Mouse (Mus musculus) brain, embryonic 14.5 days (tissue): Measurements from ENCODE around the gene Gm45618.
"Not testable (repeated sequence)": the region's sequence is repeated elsewhere in the genome, so short reads cannot be mapped to it uniquely, and the experiment has no call there.

Source experiments
- CTCF ChIP-seq: fragments of 200-500 bp; IDR thresholded peaks from 2 replicates; pipeline ENCODE4 v1.5.1; 2012; ENCODE audit warnings: inconsistent platforms, mild to moderate bottlenecking, moderate library complexity, borderline replicate concordance; ENCODE audit not compliant: insufficient read depth, insufficient read length; ENCODE audit errors: extremely low read depth
- POLR2A ChIP-seq: fragments of 200-500 bp; IDR thresholded peaks from 2 replicates; pipeline ENCODE4 v1.6.1; 2012; ENCODE audit warnings: mild to moderate bottlenecking, inconsistent platforms, borderline replicate concordance; ENCODE audit not compliant: poor library complexity, insufficient read depth, insufficient read length, severe bottlenecking; ENCODE audit errors: extremely low read depth

DNA sequence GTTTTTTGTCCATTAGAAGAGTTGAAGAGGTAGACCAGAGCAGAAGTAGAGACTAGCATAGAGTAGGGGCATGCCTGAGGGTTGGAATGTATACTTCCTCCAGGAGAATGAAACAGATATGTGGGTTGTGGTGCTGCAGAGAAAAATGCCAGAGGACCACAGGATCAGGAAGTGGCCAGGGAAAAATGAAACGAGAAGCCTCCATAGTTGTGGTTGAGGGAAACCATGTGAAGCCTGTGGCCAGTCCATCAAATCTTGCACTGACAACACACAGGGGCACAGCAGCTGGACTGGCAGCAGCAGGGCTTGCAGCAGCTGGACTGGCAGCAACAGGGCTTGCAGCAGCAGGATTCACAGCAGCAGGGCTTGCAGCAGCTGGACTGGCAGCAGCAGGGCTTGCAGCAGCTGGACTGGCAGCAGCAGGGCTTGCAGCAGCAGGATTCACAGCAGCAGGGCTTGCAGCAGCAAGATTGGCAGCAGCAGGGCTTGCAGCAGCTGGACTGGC lies 23.0 kb upstream of the Gm45618 start:
- TF ChIP-seq CTCF, POLR2A: not testable (repeated sequence)
